In genomic region chr6:136659226-136659625, GRCm38 (mm10) we compare ENCODE assay signal across 34 mouse cellular contexts. TPM values are rescaled to one million over a fixed set of nuclear protein-coding genes. Genes with fewer than 3 reads are reported as not detected.
DNase-seq lines count a peak whose midpoint lies in the region; ATAC-seq and TF ChIP-seq lines count a peak whose summit lies in the region.
"Had no signal": no experiment of that assay in that cellular context is flagged by ENCODE, and none has a peak within 500 bp of the region (broad histone marks: within the 10 kb centered on the region; RNA-seq: fewer than 3 reads in every experiment).

No protein-coding gene starts in this region.

- H3K36me3 ChIP-seq in spleen, adult 2 months (ENCODE audit: control insufficient read depth, insufficient read depth, low read length), result no peaks in the 10 kb centered on the region
- H3K36me3 ChIP-seq in kidney, embryonic 15.5 days, result no peaks in the 10 kb centered on the region
- H3K36me3 ChIP-seq: embryonic facial prominence, embryonic 12.5 days; G1E; intestine, embryonic 15.5 days; liver, embryonic 15.5 days; midbrain, embryonic 10.5 days; midbrain, embryonic 15.5 days; neural tube, embryonic 12.5 days had no signal

- no peak for TF ChIP-seq CTCF in spleen, adult 2 months (IDR thresholded peaks at IDR 0.05; ENCODE audit: extremely low read depth, insufficient read depth, insufficient read length, insufficient replicate concordance)
- TF ChIP-seq CTCF in bone marrow, adult 2 months (IDR thresholded peaks at IDR 0.05; ENCODE audit: control insufficient read depth, insufficient read depth, low read length), result no peak

- no peak overlapping the region for H3K4me2 ChIP-seq in kidney, embryonic 15.5 days
- H3K4me2 ChIP-seq: embryonic facial prominence, embryonic 12.5 days; intestine, embryonic 15.5 days; liver, embryonic 15.5 days; midbrain, embryonic 15.5 days; neural tube, embryonic 12.5 days had no signal

- peaks cover 11% of the 10 kb centered on the region for H3K4me1 ChIP-seq in spleen, adult 2 months (ENCODE audit: control insufficient read depth, insufficient read depth, insufficient read length)
- H3K4me1 ChIP-seq in bone marrow, adult 2 months (ENCODE audit: control insufficient read depth, insufficient read depth, low read length), result peaks cover 12% of the 10 kb centered on the region
- peaks cover 14% of the 10 kb centered on the region for H3K4me1 ChIP-seq in kidney, embryonic 15.5 days

- intact Hi-C loops in left cerebral cortex, postnatal 36 days (cut with DNase I), result no loop called here

- no peak overlapping the region for H3K9ac ChIP-seq in kidney, embryonic 15.5 days
- H3K9ac ChIP-seq: embryonic facial prominence, embryonic 12.5 days; intestine, embryonic 15.5 days; liver, embryonic 15.5 days; midbrain, embryonic 15.5 days; neural tube, embryonic 12.5 days had no signal

- no peak for ATAC-seq in kidney, embryonic 15.5 days (replicated peaks; ENCODE audit: low FRiP score)
- ATAC-seq: forebrain, embryonic 14.5 days; hindbrain, postnatal 0 days; intestine, embryonic 15.5 days; midbrain, embryonic 15.5 days had no signal

- no peak overlapping the region for H3K4me3 ChIP-seq in spleen, adult 2 months (ENCODE audit: extremely low read depth, insufficient read depth, insufficient read length)
- H3K4me3 ChIP-seq in bone marrow, adult 2 months (replicated peaks; ENCODE audit: control insufficient read depth, low read depth, low read length), result peak overlapping the region; percentile 54
- no peak overlapping the region for H3K4me3 ChIP-seq in kidney, embryonic 15.5 days (replicated peaks)
- H3K4me3 ChIP-seq: embryonic facial prominence, embryonic 12.5 days; gastrocnemius, adult 2 months; intestine, embryonic 15.5 days; liver, embryonic 15.5 days; midbrain, embryonic 10.5 days; midbrain, embryonic 15.5 days; myocyte; neural tube, embryonic 12.5 days had no signal

- DNase-seq in spleen, adult 2 months (ENCODE audit: low read depth in 1 of 2, low spot score in 2 of 2), result peak; percentile 36 to 71
- no peak for DNase-seq in spleen, postnatal 10 days (ENCODE audit: low spot score in 2 of 2)
- DNase-seq in monocyte, adult 2 months (ENCODE audit: low read depth in 1 of 2, low spot score in 2 of 2), result peak; percentile 68 to 73
- no peak for DNase-seq in left cerebral cortex, postnatal 36 days (ENCODE audit: low spot score in 2 of 2)
- no peak for DNase-seq in heart, adult 8-10 months (ENCODE audit: low spot score)
- DNase-seq: adrenal gland, adult 8-10 months; cerebellum, adult 11 months; cerebellum, adult 9-10 months; cerebellum, postnatal 36 days; embryo, embryonic 11 days; gastrocnemius, adult 2 months; gastrocnemius, postnatal 36 days; heart, postnatal 14 days; kidney, adult 2 months; kidney, postnatal 4 days; right cerebral cortex, postnatal 4 days; thymus, adult 18-20 months; thymus, postnatal 36 days had no signal

- WGBS in spleen, adult 2 months, result 64% methylated on average over 9 of the region's 9 CpGs
- WGBS in bone marrow, adult 2 months, result 40% methylated on average over 9 of the region's 9 CpGs
- WGBS in kidney, embryonic 15.5 days, result 92% methylated on average over 9 of the region's 9 CpGs

- peaks cover 6% of the 10 kb centered on the region; the same call in 1 of the 2 replicates for H3K27me3 ChIP-seq in spleen, adult 2 months (ENCODE audit: control insufficient read depth, insufficient read depth, low read length)
- H3K27me3 ChIP-seq in kidney, embryonic 15.5 days, result peaks cover 44% of the 10 kb centered on the region

- peak overlapping the region; percentile 63; the same call in 1 of the 2 replicates for H3K27ac ChIP-seq in spleen, adult 2 months (ENCODE audit: insufficient read depth, low read length)
- H3K27ac ChIP-seq in bone marrow, adult 2 months (ENCODE audit: control insufficient read depth, insufficient read depth, low read depth, low read length, poor library complexity), result peak overlapping the region; percentile 94; the same call in 1 of the 2 replicates
- no peak overlapping the region for H3K27ac ChIP-seq in kidney, embryonic 15.5 days
- H3K27ac ChIP-seq: embryonic facial prominence, embryonic 12.5 days; gastrocnemius, adult 2 months; hindbrain, postnatal 0 days; intestine, embryonic 15.5 days; kidney, postnatal 0 days; liver, embryonic 15.5 days; macrophage; midbrain, embryonic 10.5 days; midbrain, embryonic 15.5 days; neural tube, embryonic 12.5 days; stomach, postnatal 0 days had no signal

- H3K9me3 ChIP-seq in kidney, embryonic 15.5 days (replicated peaks), result no peaks in the 10 kb centered on the region
- H3K9me3 ChIP-seq: embryonic facial prominence, embryonic 12.5 days; intestine, embryonic 15.5 days; liver, embryonic 15.5 days; midbrain, embryonic 10.5 days; midbrain, embryonic 15.5 days; neural tube, embryonic 12.5 days had no signal

- no peak; the same call in 1 of the 2 replicates for TF ChIP-seq POLR2A in spleen, adult 2 months (IDR thresholded peaks at IDR 0.05; ENCODE audit: low read depth, low read length)
- no peak for TF ChIP-seq POLR2A in bone marrow, adult 2 months (IDR thresholded peaks at IDR 0.05; ENCODE audit: borderline replicate concordance, control insufficient read depth, low read depth, low read length)

RNA-seq across cellular contexts. Expression of gene Plbd1, which starts 2.5 kb away (rescaled TPM):
- 64.4 and 64.6 TPM in 2 replicates for polyA plus RNA-seq in spleen, adult 2 months (2012; rRNA removed)
- polyA plus RNA-seq in bone marrow, adult 2 months (2011; ENCODE audit: insufficient read depth, insufficient read length, low replicate concordance, missing spikeins), result 21.1 and 70.1 TPM in 2 replicates
- total RNA-seq in left cerebral cortex, postnatal 36 days (2021), result not detected
- 4.8 and 5.2 TPM in 2 replicates for polyA plus RNA-seq in kidney, embryonic 15.5 days (2015; fragmentation: Nextera tagmentation; extraction: Ambion mirVana)
- total RNA-seq in heart, adult 8-10 months (2022), result 10 to 100 TPM; 48.8 to 54.9 (median 52.8) TPM
- total RNA-seq: G1E; hindbrain, postnatal 0 days had no signal
- polyA plus RNA-seq: C2C12, G1E had no signal

Comparison
In these comparisons a context has a peak if more than half of its experiments do, and no peak if none do; other contexts are left out.
1. DNase-seq: peak in spleen, adult 2 months (2 of 2) and monocyte, adult 2 months (2 of 2); none in spleen, postnatal 10 days (0 of 2), left cerebral cortex, postnatal 36 days (0 of 2) and heart, adult 8-10 months (single experiment).